ENCODE assay signal across 21 mouse cellular contexts in genomic region chr12:82147021-82147693, GRCm38 (mm10). TPM values are rescaled to one million over a fixed set of nuclear protein-coding genes. Genes with fewer than 3 reads are reported as not detected.
DNase-seq lines count a peak whose midpoint lies in the region; ATAC-seq and TF ChIP-seq lines count a peak whose summit lies in the region.
"Had no signal": no experiment of that assay in that cellular context is flagged by ENCODE, and none has a peak within 500 bp of the region (broad histone marks: within the 10 kb centered on the region; RNA-seq: fewer than 3 reads in every experiment).

No protein-coding gene starts in this region.

- DNase-seq in hindbrain, embryonic 10.5 days (ENCODE audit: low spot score): peak; percentile 19
- DNase-seq in testis, postnatal 10 days (ENCODE audit: low spot score): peak; percentile 22
- no peak for DNase-seq in testis, postnatal 14 days (ENCODE audit: low spot score)
- no peak for DNase-seq in ovary, postnatal 36 days (ENCODE audit: low spot score)
- DNase-seq in thymus, adult 2 months: no peak
- DNase-seq: cerebellum, adult 18-20 months; cerebellum, postnatal 36 days; gastrocnemius, adult 2 months; kidney, adult 9 months; kidney, postnatal 25 days; lung, adult 18-20 months; lung, postnatal 10 days; thymus, postnatal 14 days had no signal

- H3K9me3 ChIP-seq in hindbrain, embryonic 10.5 days: no peaks in the 10 kb centered on the region
- no peaks in the 10 kb centered on the region for H3K9me3 ChIP-seq in hindbrain, embryonic 13.5 days
- no peaks in the 10 kb centered on the region for H3K9me3 ChIP-seq in forebrain, embryonic 15.5 days
- H3K9me3 ChIP-seq: intestine, embryonic 15.5 days; limb, embryonic 13.5 days; liver, embryonic 12.5 days; midbrain, embryonic 12.5 days had no signal

- 43% methylated on average over 12 of the region's 12 CpGs for WGBS in hindbrain, embryonic 10.5 days
- 29% methylated on average over 12 of the region's 12 CpGs for WGBS in hindbrain, embryonic 13.5 days
- 15% methylated on average over 12 of the region's 12 CpGs for WGBS in forebrain, embryonic 15.5 days
- 92% methylated on average over 12 of the region's 12 CpGs for WGBS in thymus, adult 2 months

- no peak for TF ChIP-seq CTCF in thymus, adult 2 months (IDR thresholded peaks at IDR 0.05; ENCODE audit: borderline replicate concordance, control insufficient read depth, extremely low read depth, insufficient read depth, low read length, poor library complexity)

- H3K36me3 ChIP-seq in hindbrain, embryonic 10.5 days: no peaks in the 10 kb centered on the region
- no peaks in the 10 kb centered on the region for H3K36me3 ChIP-seq in hindbrain, embryonic 13.5 days
- H3K36me3 ChIP-seq in forebrain, embryonic 15.5 days: no peaks in the 10 kb centered on the region
- H3K36me3 ChIP-seq in thymus, adult 2 months (ENCODE audit: control insufficient read depth, insufficient read depth, low read length): no peaks in the 10 kb centered on the region
- H3K36me3 ChIP-seq: intestine, embryonic 15.5 days; limb, embryonic 13.5 days; liver, embryonic 12.5 days; midbrain, embryonic 12.5 days had no signal

- no peak for TF ChIP-seq POLR2A in thymus, adult 2 months (IDR thresholded peaks at IDR 0.05; ENCODE audit: control insufficient read depth, extremely low read depth, insufficient read depth, low read length, poor library complexity)

- H3K9ac ChIP-seq in hindbrain, embryonic 13.5 days: no peak overlapping the region
- no peak overlapping the region for H3K9ac ChIP-seq in forebrain, embryonic 15.5 days (replicated peaks)
- H3K9ac ChIP-seq: intestine, embryonic 15.5 days; limb, embryonic 13.5 days; liver, embryonic 12.5 days; midbrain, embryonic 12.5 days had no signal

- peaks cover 29% of the 10 kb centered on the region for H3K4me1 ChIP-seq in hindbrain, embryonic 10.5 days (replicated peaks)
- peaks cover 14% of the 10 kb centered on the region for H3K4me1 ChIP-seq in hindbrain, embryonic 13.5 days (replicated peaks)
- peaks cover 25% of the 10 kb centered on the region for H3K4me1 ChIP-seq in forebrain, embryonic 15.5 days
- H3K4me1 ChIP-seq in thymus, adult 2 months (replicated peaks; ENCODE audit: control insufficient read depth, insufficient read depth, low read length): peaks cover 3% of the 10 kb centered on the region; the same call in 1 of the 2 replicates
- H3K4me1 ChIP-seq: intestine, embryonic 15.5 days; limb, embryonic 13.5 days; liver, embryonic 12.5 days had no signal

- no peaks in the 10 kb centered on the region for H3K27me3 ChIP-seq in hindbrain, embryonic 10.5 days (ENCODE audit: insufficient read depth, poor library complexity, severe bottlenecking)
- H3K27me3 ChIP-seq in hindbrain, embryonic 13.5 days: no peaks in the 10 kb centered on the region
- no peaks in the 10 kb centered on the region for H3K27me3 ChIP-seq in forebrain, embryonic 15.5 days
- no peaks in the 10 kb centered on the region for H3K27me3 ChIP-seq in thymus, adult 2 months (ENCODE audit: control insufficient read depth, insufficient read depth, low read length)
- H3K27me3 ChIP-seq: intestine, embryonic 15.5 days; limb, embryonic 13.5 days had no signal

- peak overlapping the region; percentile 79 for H3K27ac ChIP-seq in hindbrain, embryonic 10.5 days
- no peak overlapping the region for H3K27ac ChIP-seq in hindbrain, embryonic 13.5 days
- H3K27ac ChIP-seq in forebrain, embryonic 15.5 days (replicated peaks): no peak overlapping the region
- H3K27ac ChIP-seq in thymus, adult 2 months (ENCODE audit: control insufficient read depth, insufficient read depth, low read length): no peak overlapping the region
- H3K27ac ChIP-seq: gastrocnemius, adult 2 months; intestine, embryonic 15.5 days; limb, embryonic 13.5 days; liver, embryonic 12.5 days; stomach, postnatal 0 days had no signal

- ATAC-seq in hindbrain, embryonic 13.5 days (ENCODE audit: low FRiP score): no peak
- ATAC-seq in forebrain, embryonic 15.5 days (replicated peaks): 0 out of 2 replicates have a peak, but pooled peaks have one; percentile 38
- ATAC-seq: hindbrain, embryonic 16.5 days; intestine, embryonic 15.5 days; liver, embryonic 12.5 days had no signal

- H3K4me3 ChIP-seq in hindbrain, embryonic 10.5 days: no peak overlapping the region
- H3K4me3 ChIP-seq in hindbrain, embryonic 13.5 days: no peak overlapping the region
- H3K4me3 ChIP-seq in forebrain, embryonic 15.5 days: no peak overlapping the region
- no peak overlapping the region for H3K4me3 ChIP-seq in thymus, adult 2 months (ENCODE audit: control insufficient read depth, insufficient read depth, low read length)
- H3K4me3 ChIP-seq: gastrocnemius, adult 2 months; intestine, embryonic 15.5 days; limb, embryonic 13.5 days; liver, embryonic 12.5 days; midbrain, embryonic 12.5 days had no signal

- no peak overlapping the region for H3K4me2 ChIP-seq in hindbrain, embryonic 13.5 days
- H3K4me2 ChIP-seq in forebrain, embryonic 15.5 days (replicated peaks): no peak overlapping the region
- H3K4me2 ChIP-seq: intestine, embryonic 15.5 days; limb, embryonic 13.5 days; liver, embryonic 12.5 days; midbrain, embryonic 12.5 days had no signal

RNA-seq across cellular contexts. Expression of gene Sipa1l1, which starts 22.0 kb away (rescaled TPM):
- polyA plus RNA-seq in hindbrain, embryonic 10.5 days (2016; fragmentation: Nextera tagmentation; extraction: Ambion mirVana): 26.0 and 30.2 TPM in 2 replicates
- 12.8 and 13.6 TPM in 2 replicates for polyA plus RNA-seq in hindbrain, embryonic 13.5 days (2015; fragmentation: Nextera tagmentation; extraction: Ambion mirVana)
- 24.1 and 25.6 TPM in 2 replicates for polyA plus RNA-seq in forebrain, embryonic 15.5 days (2015; fragmentation: Nextera tagmentation; extraction: Ambion mirVana)
- polyA plus RNA-seq in thymus, adult 2 months (2012; rRNA removed): 43.7 and 50.0 TPM in 2 replicates

Comparison
In these comparisons a context has a peak if more than half of its experiments do, and no peak if none do; other contexts are left out.
1. DNase-seq: peak in hindbrain, embryonic 10.5 days (single experiment) and testis, postnatal 10 days (single experiment); none in testis, postnatal 14 days (single experiment), ovary, postnatal 36 days (single experiment) and thymus, adult 2 months (single experiment).